Mouse (Mus musculus): ENCODE data around the gene Acot6. TPM values are rescaled to one million over a fixed set of nuclear protein-coding genes. Genes with fewer than 3 reads are reported as not detected.

The Acot6 gene
- total and polyA plus RNA-seq, 3 experiments: 0.08 TPM; not detected in 2

GRCm38 (mm10) chr12:84063228-84063627, 37.2 kb upstream of the Acot6 start:
- Histone ChIP-seq H3K36me3 (replicated peaks in 1 of 2; ENCODE audit: control insufficient read depth in 1 of 2, insufficient read depth in 1 of 2, low read length in 1 of 2) (no peaks in the 10 kb centered on the region), H3K9ac (ENCODE audit: insufficient read depth, low read depth) (no peak overlapping the region), H3K79me2 (replicated peaks; ENCODE audit: control insufficient read depth, extremely low read depth, insufficient read depth, poor library complexity, severe bottlenecking) (no peaks in the 10 kb centered on the region), H3K4me2 (ENCODE audit: insufficient read depth, low read depth, poor library complexity, severe bottlenecking) (no peak overlapping the region), H3K27me3 (replicated peaks) (no peaks in the 10 kb centered on the region), H3K4me1 (ENCODE audit: control insufficient read depth in 1 of 2, insufficient read depth in 2 of 2) (no peaks in the 10 kb centered on the region), H3K27ac (ENCODE audit: insufficient read depth, low read depth) (no peak overlapping the region), H3K9me3 (replicated peaks; ENCODE audit: low read length) (peaks cover 2% of the 10 kb centered on the region), H3K4me3 (replicated peaks in 1 of 3; ENCODE audit: low read depth in 2 of 3, low read length in 2 of 3, poor library complexity in 1 of 3) (no peak overlapping the region)
- in situ Hi-C loops (cut with MboI; ENCODE audit: low pct_ligation_motif_present, low pct_unique_long_range_greater_than_20kb, low sequenced_read_pairs) (loop anchor here (25.0 kb wide), 2 partner anchors 101 to 276 kb away; partner anchors contain the start of gene Riox1), dilution Hi-C loops (cut with MboI; ENCODE audit: extremely low pct_ligation_motif_present, extremely low pct_unique_long_range_greater_than_20kb, low sequenced_read_pairs) (no loop called here)
- peak; percentile 6 for DNase-seq (ENCODE audit: extremely low read depth)
- peak; percentile 20 to 52; a peak in 2 of 4 replicates for TF ChIP-seq CTCF (conservative IDR thresholded peaks at IDR 0.05 in 1 of 2, IDR thresholded peaks at IDR 0.05 in 1 of 2; ENCODE audit: low read depth in 2 of 2, low read length in 2 of 2)
- TF ChIP-seq RAD21 (IDR thresholded peaks at IDR 0.05; ENCODE audit: low read depth, low read length): peak; percentile 42
- TF ChIP-seq TCF12 (IDR thresholded peaks at IDR 0.05; ENCODE audit: low read depth, low read length): no peak
- TF ChIP-seq MAX (IDR thresholded peaks at IDR 0.05; ENCODE audit: low read length): no peak
- no peak for TF ChIP-seq JUND (conservative IDR thresholded peaks at IDR 0.05; ENCODE audit: low read depth, low read length)
- TF ChIP-seq USF1 (IDR thresholded peaks at IDR 0.05; ENCODE audit: low read depth, low read length): no peak
- no peak for TF ChIP-seq MAFK (IDR thresholded peaks at IDR 0.05; ENCODE audit: insufficient replicate concordance, low read length)
- no peak for TF ChIP-seq BHLHE40 (IDR thresholded peaks at IDR 0.05; ENCODE audit: low read depth, low read length)
- TF ChIP-seq CHD1 (IDR thresholded peaks at IDR 0.05; ENCODE audit: low read depth, low read length): no peak
- TF ChIP-seq KAT2A (IDR thresholded peaks at IDR 0.05; ENCODE audit: insufficient replicate concordance, low read length): no peak
- no peak for TF ChIP-seq TBP (conservative IDR thresholded peaks at IDR 0.05; ENCODE audit: low read depth, low read length)
- no peak for TF ChIP-seq ZNF384 (IDR thresholded peaks at IDR 0.05; ENCODE audit: low read depth, low read length)
- TF ChIP-seq ZC3H11A (IDR thresholded peaks at IDR 0.05; ENCODE audit: low read depth, low read length): no peak
- no peak for TF ChIP-seq MYC (IDR thresholded peaks at IDR 0.05; ENCODE audit: low read depth, low read length)
- TF ChIP-seq PAX5 (IDR thresholded peaks at IDR 0.05; ENCODE audit: low read length): no peak
- no peak for TF ChIP-seq POLR2AphosphoS2 (IDR thresholded peaks at IDR 0.05; ENCODE audit: low read depth, low read length)
- TF ChIP-seq UBTF (IDR thresholded peaks at IDR 0.05; ENCODE audit: low read depth, low read length): no peak
- TF ChIP-seq SMC3 (IDR thresholded peaks at IDR 0.05; ENCODE audit: low read depth, low read length): peak; percentile 10; the same call in 1 of the 2 replicates
- TF ChIP-seq USF2 (conservative IDR thresholded peaks at IDR 0.05; ENCODE audit: low read depth, low read length): no peak
- no peak for TF ChIP-seq SIN3A (IDR thresholded peaks at IDR 0.05; ENCODE audit: low read length)
- TF ChIP-seq ZMIZ1 (IDR thresholded peaks at IDR 0.05; ENCODE audit: low read depth, low read length): no peak
- no peak for TF ChIP-seq RCOR1 (conservative IDR thresholded peaks at IDR 0.05; ENCODE audit: low read depth, low read length)
- TF ChIP-seq NELFE (IDR thresholded peaks at IDR 0.05; ENCODE audit: low read depth, low read length): no peak
- TF ChIP-seq IRF4 (IDR thresholded peaks at IDR 0.05; ENCODE audit: low read depth, low read length): no peak

Measured in CH12.LX (cell line).